In the genomic region with DNA sequence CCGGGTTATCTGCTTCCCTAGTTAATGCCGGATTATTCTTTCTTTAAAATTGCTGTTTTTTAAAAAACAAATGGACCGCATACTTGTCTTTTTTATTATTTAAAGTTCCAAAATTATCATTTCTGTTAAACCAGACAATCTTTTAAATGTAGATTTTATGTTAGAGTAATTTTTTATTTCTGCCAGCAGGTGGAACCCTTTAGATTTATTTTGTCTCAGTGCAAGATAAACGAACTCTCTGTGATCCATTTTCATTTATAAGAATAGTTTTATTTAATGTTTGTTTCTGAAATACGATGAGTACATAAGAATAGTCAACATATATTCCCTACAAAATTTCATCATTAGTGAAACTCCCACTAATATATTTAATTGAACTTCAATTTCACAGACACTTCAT, we compare ENCODE assay signal across 13 mouse cellular contexts. TPM values are rescaled to one million over a fixed set of nuclear protein-coding genes. Genes with fewer than 3 reads are reported as not detected.
DNase-seq lines count a peak whose midpoint lies in the region; ATAC-seq lines count a peak whose summit lies in the region.
"Had no signal": no experiment of that assay in that cellular context is flagged by ENCODE, and none has a peak within 500 bp of the region (broad histone marks: within the 10 kb centered on the region; RNA-seq: fewer than 3 reads in every experiment).

No protein-coding gene starts in this region.

- no peaks in the 10 kb centered on the region for H3K4me1 ChIP-seq in forebrain, embryonic 14.5 days (ENCODE audit: control insufficient read depth, insufficient read depth, low read length)
- no peaks in the 10 kb centered on the region for H3K4me1 ChIP-seq in forebrain, embryonic 13.5 days
- no peaks in the 10 kb centered on the region for H3K4me1 ChIP-seq in embryonic facial prominence, embryonic 14.5 days (ENCODE audit: control insufficient read depth, insufficient read depth, low read length)
- no peaks in the 10 kb centered on the region for H3K4me1 ChIP-seq in midbrain, embryonic 16.5 days (ENCODE audit: control insufficient read depth, insufficient read depth, low read length)
- H3K4me1 ChIP-seq: forebrain, embryonic 10.5 days; hindbrain, embryonic 15.5 days; midbrain, embryonic 12.5 days had no signal

- no peaks in the 10 kb centered on the region for H3K27me3 ChIP-seq in forebrain, embryonic 14.5 days (replicated peaks; ENCODE audit: control insufficient read depth, insufficient read depth, low read length)
- no peaks in the 10 kb centered on the region for H3K27me3 ChIP-seq in forebrain, embryonic 13.5 days
- H3K27me3 ChIP-seq in embryonic facial prominence, embryonic 14.5 days (replicated peaks; ENCODE audit: control insufficient read depth, insufficient read depth, low read length): no peaks in the 10 kb centered on the region
- H3K27me3 ChIP-seq in midbrain, embryonic 16.5 days (ENCODE audit: control insufficient read depth, insufficient read depth, low read depth, low read length): no peaks in the 10 kb centered on the region
- H3K27me3 ChIP-seq: hindbrain, embryonic 15.5 days; midbrain, embryonic 12.5 days had no signal

- no peak overlapping the region for H3K27ac ChIP-seq in forebrain, embryonic 14.5 days (ENCODE audit: low read depth, low read length)
- no peak overlapping the region for H3K27ac ChIP-seq in forebrain, embryonic 13.5 days
- no peak overlapping the region for H3K27ac ChIP-seq in embryonic facial prominence, embryonic 14.5 days (replicated peaks; ENCODE audit: low read depth, low read length)
- H3K27ac ChIP-seq in midbrain, embryonic 16.5 days (ENCODE audit: low read length): no peak overlapping the region
- H3K27ac ChIP-seq: forebrain, embryonic 10.5 days; hindbrain, embryonic 15.5 days; midbrain, embryonic 12.5 days had no signal

- peak; percentile 70 for DNase-seq in forebrain, embryonic 14.5 days (ENCODE audit: low spot score)
- peak; percentile 7 for DNase-seq in left cerebral cortex, adult 11 months (ENCODE audit: low spot score)
- no peak for DNase-seq in left cerebral cortex, adult 9 months (ENCODE audit: low spot score in 2 of 2)
- peak; percentile 21 for DNase-seq in CD4-positive helper T cell, adult 2 months (ENCODE audit: low read depth, low spot score)
- DNase-seq in embryonic facial prominence, embryonic 14.5 days (ENCODE audit: low spot score): peak; percentile 34
- no peak for DNase-seq in urinary bladder, adult 2 months (ENCODE audit: low spot score)
- DNase-seq: adrenal gland, adult 2 months; liver had no signal

- H3K36me3 ChIP-seq in forebrain, embryonic 14.5 days (ENCODE audit: control insufficient read depth, insufficient read depth, low read length): no peaks in the 10 kb centered on the region
- no peaks in the 10 kb centered on the region for H3K36me3 ChIP-seq in forebrain, embryonic 13.5 days (ENCODE audit: poor library complexity, severe bottlenecking)
- H3K36me3 ChIP-seq in embryonic facial prominence, embryonic 14.5 days (ENCODE audit: control insufficient read depth, insufficient read depth, low read length): no peaks in the 10 kb centered on the region
- H3K36me3 ChIP-seq in midbrain, embryonic 16.5 days (ENCODE audit: control insufficient read depth, insufficient read depth, low read length): no peaks in the 10 kb centered on the region
- H3K36me3 ChIP-seq: forebrain, embryonic 10.5 days; hindbrain, embryonic 15.5 days; midbrain, embryonic 12.5 days had no signal

- no peak overlapping the region for H3K4me2 ChIP-seq in forebrain, embryonic 14.5 days (ENCODE audit: low read length)
- H3K4me2 ChIP-seq in forebrain, embryonic 13.5 days: no peak overlapping the region
- H3K4me2 ChIP-seq in embryonic facial prominence, embryonic 14.5 days (ENCODE audit: low read depth, low read length): no peak overlapping the region
- H3K4me2 ChIP-seq in midbrain, embryonic 16.5 days (ENCODE audit: low read length): no peak overlapping the region
- H3K4me2 ChIP-seq: hindbrain, embryonic 15.5 days; midbrain, embryonic 12.5 days had no signal

- no peak overlapping the region for H3K4me3 ChIP-seq in forebrain, embryonic 14.5 days (ENCODE audit: low read depth, low read length)
- H3K4me3 ChIP-seq in forebrain, embryonic 13.5 days: no peak overlapping the region
- H3K4me3 ChIP-seq in embryonic facial prominence, embryonic 14.5 days (ENCODE audit: low read depth, low read length): no peak overlapping the region
- H3K4me3 ChIP-seq in midbrain, embryonic 16.5 days (ENCODE audit: low read depth, low read length): no peak overlapping the region
- H3K4me3 ChIP-seq: forebrain, embryonic 10.5 days; hindbrain, embryonic 15.5 days; midbrain, embryonic 12.5 days had no signal

- no peak overlapping the region for H3K9ac ChIP-seq in forebrain, embryonic 14.5 days (ENCODE audit: low read length)
- H3K9ac ChIP-seq in forebrain, embryonic 13.5 days: no peak overlapping the region
- H3K9ac ChIP-seq in embryonic facial prominence, embryonic 14.5 days (ENCODE audit: low read depth, low read length): no peak overlapping the region
- H3K9ac ChIP-seq in midbrain, embryonic 16.5 days (ENCODE audit: low read depth, low read length): no peak overlapping the region
- H3K9ac ChIP-seq: hindbrain, embryonic 15.5 days; midbrain, embryonic 12.5 days had no signal

- 69% methylated on average over 5 of the region's 5 CpGs for WGBS in forebrain, embryonic 14.5 days
- WGBS in forebrain, embryonic 13.5 days: 64% methylated on average over 5 of the region's 5 CpGs
- 63% methylated on average over 5 of the region's 5 CpGs for WGBS in embryonic facial prominence, embryonic 14.5 days
- WGBS in midbrain, embryonic 16.5 days: 72% methylated on average over 5 of the region's 5 CpGs

- no peak for ATAC-seq in forebrain, embryonic 14.5 days
- no peak for ATAC-seq in forebrain, embryonic 13.5 days
- no peak for ATAC-seq in embryonic facial prominence, embryonic 14.5 days (ENCODE audit: low read depth)
- no peak for ATAC-seq in midbrain, embryonic 16.5 days

- H3K9me3 ChIP-seq in forebrain, embryonic 14.5 days (replicated peaks; ENCODE audit: control insufficient read depth, low read length): no peaks in the 10 kb centered on the region
- H3K9me3 ChIP-seq in forebrain, embryonic 13.5 days (replicated peaks): no peaks in the 10 kb centered on the region
- no peaks in the 10 kb centered on the region for H3K9me3 ChIP-seq in embryonic facial prominence, embryonic 14.5 days (ENCODE audit: control insufficient read depth, low read length)
- no peaks in the 10 kb centered on the region for H3K9me3 ChIP-seq in midbrain, embryonic 16.5 days (replicated peaks; ENCODE audit: control insufficient read depth, low read length, poor library complexity, severe bottlenecking)
- H3K9me3 ChIP-seq: forebrain, embryonic 10.5 days; hindbrain, embryonic 15.5 days; midbrain, embryonic 12.5 days had no signal

RNA-seq across cellular contexts. Expression of a gene that starts 39.7 kb away (rescaled TPM):
- polyA plus RNA-seq in forebrain, embryonic 14.5 days (2014; fragmentation: Nextera tagmentation; extraction: Ambion mirVana): 41.0 and 86.0 TPM in 2 replicates
- polyA plus RNA-seq in forebrain, embryonic 13.5 days (2015; fragmentation: Nextera tagmentation; extraction: Ambion mirVana): 79.7 and 84.9 TPM in 2 replicates
- polyA plus RNA-seq in embryonic facial prominence, embryonic 14.5 days (2014; fragmentation: Nextera tagmentation; extraction: Ambion mirVana): 20.6 and 23.6 TPM in 2 replicates
- polyA plus RNA-seq in urinary bladder, adult 2 months (2012; rRNA removed): 12.5 and 30.9 TPM in 2 replicates
- polyA plus RNA-seq in midbrain, embryonic 16.5 days (2015; fragmentation: Nextera tagmentation; extraction: Ambion mirVana): 60.7 and 66.9 TPM in 2 replicates

Comparison
In these comparisons a context has a peak if more than half of its experiments do, and no peak if none do; other contexts are left out.
1. DNase-seq: peak in forebrain, embryonic 14.5 days (single experiment), left cerebral cortex, adult 11 months (single experiment), CD4-positive helper T cell, adult 2 months (single experiment) and embryonic facial prominence, embryonic 14.5 days (single experiment); none in left cerebral cortex, adult 9 months (0 of 2) and urinary bladder, adult 2 months (single experiment).